Mouse (Mus musculus): ENCODE measurements around the gene Ncoa4. TPM values are rescaled to one million over a fixed set of nuclear protein-coding genes. Genes with fewer than 3 reads are reported as not detected.
A peak's percentile ranks its signal among the peaks of the same experiment; 100 is the strongest.

Ncoa4 gene
- total RNA-seq, 1 experiment: 89.6 TPM

GRCm38 (mm10) chr14:32180861-32181260 is 21.2 kb downstream of the Ncoa4 start:
- Histone ChIP-seq H3K4me1 (ENCODE audit: control insufficient read depth in 2 of 2, insufficient read depth in 2 of 2, low read length in 2 of 2, poor library complexity in 1 of 2) (peaks cover 0 to 1% of the 10 kb centered on the region in 2 experiments; a peak in 1 of 4 replicates), H3K4me3 (ENCODE audit: insufficient read depth in 1 of 2, low read depth in 1 of 2, low read length in 2 of 2, poor library complexity in 1 of 2, severe bottlenecking in 1 of 2) (no peak overlapping the region), H3K9ac (ENCODE audit: insufficient read depth, low read depth, low read length, poor library complexity, severe bottlenecking) (no peak overlapping the region), H3K9me3 (ENCODE audit: control insufficient read depth, insufficient read depth, low read depth, low read length) (no peaks in the 10 kb centered on the region), H3K36me3 (ENCODE audit: control insufficient read depth, insufficient read depth, low read length, poor library complexity, severe bottlenecking) (peaks cover 25% of the 10 kb centered on the region), H3K27ac (ENCODE audit: insufficient read depth, low read depth, low read length, poor library complexity, severe bottlenecking) (no peak overlapping the region)
- TF ChIP-seq ZC3H11A (IDR thresholded peaks at IDR 0.05; ENCODE audit: borderline replicate concordance, low read depth, low read length) (no peak), HCFC1 (IDR thresholded peaks at IDR 0.05; ENCODE audit: borderline replicate concordance, insufficient read depth, low read length) (no peak), ZNF384 (IDR thresholded peaks at IDR 0.05; ENCODE audit: low read depth, low read length) (no peak), CHD2 (IDR thresholded peaks at IDR 0.05; ENCODE audit: low read depth, low read length) (no peak), MAFK (IDR thresholded peaks at IDR 0.05; ENCODE audit: insufficient read depth, low read depth, low read length) (no peak)
- no peak for DNase-seq (ENCODE audit: low read depth, low spot score)
- in situ Hi-C loops (cut with MboI; ENCODE audit: low sequenced_read_pairs in 2 of 2, unreplicated experiment in 2 of 2): no loop called here

- H3K36me3 ChIP-seq (ENCODE audit: control insufficient read depth, insufficient read depth, low read length, poor library complexity, severe bottlenecking): peaks cover 31% of the 10 kb centered on the region
- in situ Hi-C loops (cut with MboI; ENCODE audit: low sequenced_read_pairs in 2 of 2, unreplicated experiment in 2 of 2): no loop called here
- TF ChIP-seq MAFK (IDR thresholded peaks at IDR 0.05; ENCODE audit: insufficient read depth, low read depth, low read length) (no peak), ZNF384 (IDR thresholded peaks at IDR 0.05; ENCODE audit: low read depth, low read length) (no peak), HCFC1 (IDR thresholded peaks at IDR 0.05; ENCODE audit: borderline replicate concordance, insufficient read depth, low read length) (no peak), ZC3H11A (IDR thresholded peaks at IDR 0.05; ENCODE audit: borderline replicate concordance, low read depth, low read length) (no peak), CHD2 (IDR thresholded peaks at IDR 0.05; ENCODE audit: low read depth, low read length) (no peak)
- H3K27ac ChIP-seq (ENCODE audit: insufficient read depth, low read depth, low read length, poor library complexity, severe bottlenecking): no peak overlapping the region
- no peak overlapping the region for H3K9ac ChIP-seq (ENCODE audit: insufficient read depth, low read depth, low read length, poor library complexity, severe bottlenecking)
- H3K4me1 ChIP-seq (ENCODE audit: control insufficient read depth in 2 of 2, insufficient read depth in 2 of 2, low read length in 2 of 2, poor library complexity in 1 of 2): peaks cover 0 to 1% of the 10 kb centered on the region in 2 experiments; a peak in 1 of 4 replicates
- no peaks in the 10 kb centered on the region for H3K9me3 ChIP-seq (ENCODE audit: control insufficient read depth, insufficient read depth, low read depth, low read length)
- DNase-seq (ENCODE audit: low read depth, low spot score): no peak
- H3K4me3 ChIP-seq (ENCODE audit: insufficient read depth in 1 of 2, low read depth in 1 of 2, low read length in 2 of 2, poor library complexity in 1 of 2, severe bottlenecking in 1 of 2): no peak overlapping the region
Measured at GRCm38 (mm10) chr14:32183846-32184245, 24.2 kb downstream of the Ncoa4 start.

GRCm38 (mm10) chr14:32190627-32191391 is 31.1 kb downstream of the Ncoa4 start:
- H3K36me3 ChIP-seq (ENCODE audit: control insufficient read depth, insufficient read depth, low read length, poor library complexity, severe bottlenecking): peaks cover 19% of the 10 kb centered on the region
- in situ Hi-C loops (cut with MboI; ENCODE audit: low sequenced_read_pairs in 2 of 2, unreplicated experiment in 2 of 2): no loop called here
- no peak for DNase-seq (ENCODE audit: low read depth, low spot score)
- no peak overlapping the region for H3K9ac ChIP-seq (ENCODE audit: insufficient read depth, low read depth, low read length, poor library complexity, severe bottlenecking)
- TF ChIP-seq CHD2 (IDR thresholded peaks at IDR 0.05; ENCODE audit: low read depth, low read length): no peak
- TF ChIP-seq ZNF384 (IDR thresholded peaks at IDR 0.05; ENCODE audit: low read depth, low read length): no peak
- TF ChIP-seq HCFC1 (IDR thresholded peaks at IDR 0.05; ENCODE audit: borderline replicate concordance, insufficient read depth, low read length): no peak
- TF ChIP-seq MAFK (IDR thresholded peaks at IDR 0.05; ENCODE audit: insufficient read depth, low read depth, low read length): no peak
- TF ChIP-seq ZC3H11A (IDR thresholded peaks at IDR 0.05; ENCODE audit: borderline replicate concordance, low read depth, low read length): no peak
- H3K4me1 ChIP-seq (ENCODE audit: control insufficient read depth in 2 of 2, insufficient read depth in 2 of 2, low read length in 2 of 2, poor library complexity in 1 of 2): peaks cover 2% of the 10 kb centered on the region in 2 experiments; a peak in 1 of 4 replicates
- H3K9me3 ChIP-seq (ENCODE audit: control insufficient read depth, insufficient read depth, low read depth, low read length): no peaks in the 10 kb centered on the region
- no peak overlapping the region for H3K4me3 ChIP-seq (ENCODE audit: insufficient read depth in 1 of 2, low read depth in 1 of 2, low read length in 2 of 2, poor library complexity in 1 of 2, severe bottlenecking in 1 of 2)
- H3K27ac ChIP-seq (ENCODE audit: insufficient read depth, low read depth, low read length, poor library complexity, severe bottlenecking): no peak overlapping the region

GRCm38 (mm10) chr14:32191926-32192325 is 32.3 kb downstream of the Ncoa4 start:
- Histone ChIP-seq H3K27ac (ENCODE audit: insufficient read depth, low read depth, low read length, poor library complexity, severe bottlenecking) (peak overlapping the region; percentile 62; the same call in 1 of the 2 replicates), H3K9ac (ENCODE audit: insufficient read depth, low read depth, low read length, poor library complexity, severe bottlenecking) (no peak overlapping the region; the same call in 1 of the 2 replicates), H3K9me3 (ENCODE audit: control insufficient read depth, insufficient read depth, low read depth, low read length) (no peaks in the 10 kb centered on the region), H3K36me3 (ENCODE audit: control insufficient read depth, insufficient read depth, low read length, poor library complexity, severe bottlenecking) (peaks cover 22% of the 10 kb centered on the region), H3K4me1 (ENCODE audit: control insufficient read depth in 2 of 2, insufficient read depth in 2 of 2, low read length in 2 of 2, poor library complexity in 1 of 2) (peaks cover 3 to 4% of the 10 kb centered on the region in 2 experiments; a peak in 2 of 4 replicates), H3K4me3 (ENCODE audit: insufficient read depth in 1 of 2, low read depth in 1 of 2, low read length in 2 of 2, poor library complexity in 1 of 2, severe bottlenecking in 1 of 2) (no peak overlapping the region)
- no peak for TF ChIP-seq MAFK (IDR thresholded peaks at IDR 0.05; ENCODE audit: insufficient read depth, low read depth, low read length)
- TF ChIP-seq ZC3H11A (IDR thresholded peaks at IDR 0.05; ENCODE audit: borderline replicate concordance, low read depth, low read length): no peak
- no peak for TF ChIP-seq HCFC1 (IDR thresholded peaks at IDR 0.05; ENCODE audit: borderline replicate concordance, insufficient read depth, low read length)
- TF ChIP-seq ZNF384 (IDR thresholded peaks at IDR 0.05; ENCODE audit: low read depth, low read length): no peak
- TF ChIP-seq CHD2 (IDR thresholded peaks at IDR 0.05; ENCODE audit: low read depth, low read length): no peak
- in situ Hi-C loops (cut with MboI; ENCODE audit: low sequenced_read_pairs in 2 of 2, unreplicated experiment in 2 of 2): no loop called here
- DNase-seq (ENCODE audit: low read depth, low spot score): no peak
